Mouse (Mus musculus): ENCODE data around the gene Ccsap. TPM values are rescaled to one million over a fixed set of nuclear protein-coding genes. Genes with fewer than 3 reads are reported as not detected.
A peak's percentile ranks its signal among the peaks of the same experiment; 100 is the strongest.
"Not testable (repeated sequence)": the region's sequence is repeated elsewhere in the genome, so short reads cannot be mapped to it uniquely, and the experiment has no call there.

Gene Ccsap
- total RNA-seq, 2 experiments from 2014 or later = 4.8 to 5.3 TPM

DNA sequence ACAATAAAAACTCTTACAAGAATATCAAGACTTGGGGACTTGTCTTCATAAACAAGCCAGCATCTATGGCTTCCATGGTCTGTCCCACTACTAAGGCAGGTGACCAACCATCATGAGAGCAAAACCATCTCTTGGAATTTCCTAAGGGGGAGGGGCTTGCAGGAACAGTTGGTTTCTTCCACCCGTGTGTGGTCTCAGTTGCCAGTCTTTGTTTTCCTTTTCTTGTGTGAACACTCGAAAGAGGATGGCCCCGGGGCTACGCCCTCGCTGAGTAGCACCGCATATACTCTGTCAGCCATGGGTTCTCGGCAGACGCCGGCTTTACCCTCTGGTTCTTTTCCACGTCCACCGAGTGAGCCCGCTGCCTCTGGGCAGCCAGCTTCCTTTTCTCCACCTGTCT, 17.9 kb downstream of the Ccsap start:
- no peak for ATAC-seq (replicated peaks; ENCODE audit: poor library complexity, severe bottlenecking)

DNA sequence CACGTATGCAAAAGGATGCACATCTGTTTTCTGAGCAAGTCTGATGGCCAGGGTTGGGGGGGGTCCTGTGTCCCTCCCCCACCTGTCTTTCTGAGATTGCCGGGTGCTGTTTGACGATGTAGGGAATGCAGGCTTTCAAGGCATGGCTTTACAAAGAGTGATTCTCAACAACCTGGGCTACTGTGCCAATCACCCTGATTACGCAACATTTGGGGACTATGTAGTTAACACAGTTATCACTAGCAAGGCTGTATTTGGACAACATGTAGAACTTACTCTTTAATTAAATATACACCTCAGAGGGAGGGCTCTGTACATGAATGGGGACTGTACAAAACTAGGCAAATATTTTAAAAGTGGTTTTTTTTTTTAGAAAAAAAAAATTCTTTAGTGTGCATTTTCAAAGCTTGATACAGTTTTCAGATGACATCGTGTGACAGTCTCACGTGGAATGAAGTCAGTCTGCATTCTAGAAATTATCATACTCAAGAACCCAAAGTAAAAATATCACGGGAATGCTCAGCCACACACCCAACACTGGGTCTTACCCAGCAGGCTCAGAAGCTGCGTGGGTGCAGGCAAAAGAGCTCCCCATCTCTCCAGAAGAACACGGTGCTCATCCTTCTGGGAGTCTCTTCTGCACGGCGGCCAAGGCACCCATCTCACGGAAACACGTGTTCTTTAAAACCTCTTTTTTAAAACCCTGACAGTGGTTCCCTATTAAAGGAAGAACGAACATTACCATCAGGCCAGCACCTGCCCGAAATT, 19.2 kb downstream of the Ccsap start:
- no peak for ATAC-seq (replicated peaks; ENCODE audit: poor library complexity, severe bottlenecking)

DNA sequence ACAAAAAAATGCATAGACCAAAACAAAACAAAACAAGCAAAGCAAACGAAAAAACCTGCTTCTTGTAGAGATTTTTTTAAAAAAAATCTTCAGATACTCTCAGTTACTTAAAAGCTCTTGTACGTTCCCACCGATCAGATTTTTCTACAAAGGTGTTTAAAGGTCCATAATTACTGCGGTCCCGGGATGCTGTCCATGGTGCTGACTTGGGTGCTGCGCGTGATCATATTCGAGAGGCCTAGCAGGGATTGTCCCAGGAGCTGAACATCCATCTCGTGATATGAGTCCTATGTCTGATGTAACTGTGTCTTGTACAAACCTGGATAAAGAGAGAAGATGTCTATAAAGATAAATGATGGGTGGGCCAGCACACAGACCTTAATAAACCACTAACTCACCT, 21.5 kb downstream of the Ccsap start:
- no peak for ATAC-seq (replicated peaks; ENCODE audit: poor library complexity, severe bottlenecking)

DNA sequence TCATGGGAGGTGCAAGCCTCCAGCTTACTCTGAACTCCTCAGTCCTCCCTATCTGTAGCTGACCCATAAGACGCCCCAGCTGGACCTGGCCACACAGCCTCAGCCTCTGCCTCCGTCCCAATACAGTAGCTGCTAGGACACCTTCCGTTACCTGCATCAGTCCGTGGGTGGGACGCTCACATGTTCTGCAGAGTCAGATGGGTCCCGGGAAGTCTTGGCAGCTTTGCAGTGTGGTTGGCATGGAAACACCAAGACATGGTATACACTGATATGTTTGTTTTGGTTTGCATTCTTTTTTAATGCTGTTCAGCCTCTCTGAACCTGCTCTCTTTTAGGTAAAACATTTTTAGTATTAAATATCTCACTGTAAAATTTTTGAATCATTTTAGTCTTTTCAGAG, 23.7 kb downstream of the Ccsap start:
- no peak for ATAC-seq (replicated peaks; ENCODE audit: poor library complexity, severe bottlenecking)

DNA sequence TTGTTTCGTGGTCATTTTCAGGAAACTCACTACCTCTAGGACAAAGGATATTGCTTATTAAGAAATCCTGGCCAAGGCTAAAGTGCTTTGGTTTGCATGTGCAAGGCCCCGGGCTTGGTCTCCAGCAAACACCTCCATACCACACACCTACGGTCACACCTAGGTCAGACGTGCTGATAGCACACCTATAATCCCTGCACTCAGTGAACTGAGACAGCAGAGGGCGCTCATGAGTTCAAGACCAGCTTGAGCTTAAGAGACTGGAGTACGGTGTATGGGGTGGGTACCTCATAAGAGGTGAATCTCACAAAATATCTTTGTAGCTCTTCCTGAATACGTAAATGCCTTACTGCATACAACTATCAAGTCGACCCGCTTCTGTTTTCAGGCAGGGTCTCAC, 24.6 kb downstream of the Ccsap start:
- ATAC-seq (replicated peaks; ENCODE audit: poor library complexity, severe bottlenecking) = peak; percentile 62

DNA sequence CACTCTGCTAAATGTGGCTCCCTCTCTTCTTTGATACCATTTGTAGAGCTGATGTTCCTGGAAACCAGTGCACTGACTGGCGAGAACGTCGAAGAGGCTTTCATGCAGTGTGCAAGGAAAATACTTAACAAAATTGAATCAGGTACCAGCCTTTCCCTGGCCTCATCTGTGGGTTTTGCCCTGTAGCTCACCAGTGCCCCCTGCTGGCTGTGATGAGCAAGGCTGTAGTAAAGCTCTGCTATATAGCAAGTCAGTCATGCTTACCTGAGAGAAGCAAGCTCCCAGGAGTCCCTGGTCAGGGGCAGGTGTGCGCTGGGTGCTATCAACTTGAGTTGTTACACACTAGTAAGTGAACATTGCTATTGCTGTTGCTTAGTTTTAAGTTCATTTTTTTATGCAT, 27.3 kb downstream of the Ccsap start:
- peak; percentile 48; the same call in 1 of the 2 replicates for ATAC-seq (replicated peaks; ENCODE audit: poor library complexity, severe bottlenecking)

DNA sequence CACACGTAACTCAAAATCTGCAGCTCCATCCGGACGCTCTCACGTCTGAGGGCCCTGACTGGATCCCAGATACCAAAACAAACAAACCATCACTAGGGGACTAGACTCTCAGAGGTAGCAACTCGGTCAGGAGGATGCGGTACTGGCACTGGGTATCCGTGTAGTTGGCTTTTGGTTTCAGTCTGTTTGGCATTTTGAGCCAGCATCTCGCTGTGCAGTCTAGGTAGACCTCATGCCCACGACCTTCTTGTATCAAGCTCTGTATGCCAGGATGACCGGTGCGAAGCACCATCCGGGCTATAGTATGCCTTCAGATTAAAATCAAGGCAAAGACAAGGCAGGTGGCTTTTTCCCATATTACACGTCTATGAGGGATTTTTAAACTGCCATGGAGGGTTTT, 32.5 kb downstream of the Ccsap start:
- no peak for ATAC-seq (replicated peaks; ENCODE audit: poor library complexity, severe bottlenecking)

DNA sequence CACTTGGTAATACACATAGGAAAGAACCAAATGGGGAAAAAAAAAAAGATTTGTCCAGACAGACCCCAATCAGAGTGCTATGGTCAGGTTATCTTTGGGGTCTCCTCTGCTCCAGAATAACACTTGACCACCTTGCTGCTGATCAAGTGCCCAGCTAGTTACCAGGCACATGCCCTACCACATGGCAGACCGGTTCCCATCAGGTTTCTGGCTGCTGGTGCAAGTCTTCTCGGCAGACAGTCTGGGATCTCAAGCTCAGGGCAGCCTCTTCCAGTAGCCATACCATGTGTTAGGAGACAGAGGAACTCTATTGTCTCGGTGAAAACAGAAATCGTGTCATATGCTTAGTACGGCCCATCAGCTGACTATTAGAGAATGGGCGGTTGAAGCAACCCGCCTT, 33.3 kb downstream of the Ccsap start:
- no peak for ATAC-seq (replicated peaks; ENCODE audit: poor library complexity, severe bottlenecking)

DNA sequence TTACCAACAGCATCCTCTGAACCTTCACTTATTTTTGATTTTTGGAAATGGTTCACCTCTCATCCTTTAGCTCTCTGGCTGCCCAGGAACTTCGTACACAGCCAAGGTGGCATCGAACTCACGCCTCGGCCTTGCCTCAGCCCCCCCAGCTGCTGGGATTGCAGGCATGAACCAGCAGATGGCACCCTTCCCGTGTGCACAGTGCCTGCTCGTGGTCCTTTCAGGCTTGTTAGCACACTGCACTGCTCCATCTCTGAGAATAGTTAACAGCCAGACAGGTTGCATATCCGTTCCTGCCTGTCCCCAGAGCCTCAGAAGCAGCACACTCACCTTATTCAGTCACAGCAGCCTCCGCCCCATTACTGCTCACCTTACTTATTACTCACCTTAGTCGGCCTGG, 34.0 kb downstream of the Ccsap start:
- 0 out of 2 replicates have a peak, but pooled peaks have one; percentile 30 for ATAC-seq (replicated peaks; ENCODE audit: poor library complexity, severe bottlenecking)

DNA sequence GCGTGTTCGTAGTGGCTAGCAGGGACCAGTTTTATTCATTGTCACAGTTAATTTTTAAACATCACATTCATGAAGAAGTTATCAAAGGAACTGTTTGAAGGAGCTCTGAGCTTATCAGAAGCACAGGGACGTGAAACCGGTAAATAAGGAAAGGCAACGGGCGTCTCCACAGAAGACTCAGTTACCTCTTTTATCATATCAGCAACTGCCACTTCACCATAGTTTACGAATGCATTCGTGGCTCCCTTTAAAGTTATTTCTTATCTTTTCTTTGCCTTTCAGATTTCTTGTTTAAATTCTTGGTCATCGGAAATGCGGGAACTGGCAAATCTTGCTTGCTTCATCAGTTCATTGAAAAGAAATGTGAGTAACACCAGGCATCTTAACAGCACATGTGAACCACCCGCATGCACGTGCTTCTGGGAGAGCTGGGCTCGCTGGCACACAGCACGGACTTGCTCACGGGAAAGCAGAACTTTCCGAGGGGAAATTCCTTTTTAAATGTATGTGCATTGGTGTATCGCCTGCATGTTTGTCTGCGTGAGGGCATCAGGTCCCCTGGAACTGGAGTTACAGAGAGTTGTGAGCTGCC, 36.4 kb downstream of the Ccsap start:
- no peak for ATAC-seq (replicated peaks; ENCODE audit: poor library complexity, severe bottlenecking)

DNA sequence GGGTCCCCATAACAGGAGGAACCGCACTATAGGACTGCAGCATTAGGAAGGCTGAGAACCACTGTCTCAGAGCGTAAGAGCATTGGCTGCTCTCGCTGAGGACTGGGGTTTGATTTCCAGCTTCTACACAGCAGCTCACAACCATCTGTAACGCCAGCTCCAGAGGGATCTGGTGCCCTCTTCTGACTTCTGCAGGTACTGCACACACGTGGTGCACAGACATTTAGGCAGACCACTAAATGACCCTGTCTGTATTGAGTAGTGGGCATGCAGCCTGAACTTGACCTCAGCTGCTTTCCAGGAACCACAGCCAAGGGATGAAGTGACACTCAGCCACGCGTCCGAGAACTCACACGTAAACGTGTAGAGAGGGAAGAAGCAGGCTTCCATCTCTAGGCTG, 36.9 kb downstream of the Ccsap start:
- no peak for ATAC-seq (replicated peaks; ENCODE audit: poor library complexity, severe bottlenecking)

DNA sequence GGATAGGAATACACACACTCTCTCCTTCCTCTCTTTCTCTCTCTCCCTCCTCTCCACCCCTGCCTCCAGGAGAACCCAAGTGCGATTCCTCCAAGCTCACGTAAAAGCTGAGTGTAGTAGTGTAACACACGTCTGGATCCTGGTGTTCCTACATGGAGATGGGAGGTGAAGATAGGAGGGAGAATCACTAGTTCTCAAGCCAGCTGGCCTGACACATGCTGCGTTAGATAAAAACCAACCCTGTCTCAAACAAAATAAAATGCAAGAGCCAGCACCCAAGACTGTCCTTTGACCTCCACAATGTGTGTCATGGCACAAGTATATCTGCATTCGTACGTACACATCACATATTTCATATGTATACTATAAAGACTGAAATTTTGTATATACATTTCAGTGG, 39.2 kb downstream of the Ccsap start:
- no peak for ATAC-seq (replicated peaks; ENCODE audit: poor library complexity, severe bottlenecking)

DNA sequence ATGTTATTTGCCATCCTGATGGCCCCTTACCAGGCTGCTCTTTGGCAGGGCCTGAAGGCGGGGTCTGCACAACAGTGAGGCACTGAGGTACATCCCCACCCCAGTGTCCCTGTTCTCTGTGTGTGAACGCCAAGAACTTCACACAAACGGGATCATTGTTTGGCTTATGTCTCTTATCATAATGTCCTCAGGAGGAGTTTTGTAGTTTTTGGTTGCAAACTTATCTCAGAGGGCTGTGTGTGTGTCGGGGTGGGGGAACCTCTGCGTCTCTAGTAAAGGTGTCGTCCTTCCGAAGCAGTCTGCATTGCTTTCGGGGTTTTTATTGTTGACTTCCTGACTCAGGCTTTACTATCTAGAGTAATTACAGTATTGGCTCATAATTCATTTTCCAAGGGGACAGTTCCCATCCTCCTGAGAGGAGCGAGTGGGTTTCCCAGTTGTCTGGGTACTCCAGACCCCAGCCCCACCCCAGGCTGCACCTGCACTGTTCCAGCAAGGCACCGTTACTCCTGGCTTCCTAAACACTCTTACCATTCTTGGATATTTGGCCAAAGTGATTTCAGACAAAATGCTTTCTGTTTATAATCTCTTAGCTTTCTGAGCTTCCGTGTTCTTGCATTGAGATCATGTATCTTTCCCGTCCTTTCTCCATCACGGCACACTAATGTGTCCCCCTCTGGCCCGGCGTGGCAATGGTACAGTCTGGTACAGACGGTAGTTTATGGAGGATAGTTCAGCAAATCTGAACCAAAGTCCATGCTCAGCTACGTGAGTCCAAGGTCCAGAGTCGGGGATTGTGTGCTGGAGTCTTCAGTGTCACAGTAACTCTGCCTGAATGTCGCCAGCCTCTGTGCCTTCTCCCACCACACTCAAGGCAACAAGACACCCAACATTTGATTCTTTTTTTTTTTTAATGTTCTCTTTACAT, 40.1 kb downstream of the Ccsap start:
- ATAC-seq (replicated peaks; ENCODE audit: poor library complexity, severe bottlenecking) = no peak

DNA sequence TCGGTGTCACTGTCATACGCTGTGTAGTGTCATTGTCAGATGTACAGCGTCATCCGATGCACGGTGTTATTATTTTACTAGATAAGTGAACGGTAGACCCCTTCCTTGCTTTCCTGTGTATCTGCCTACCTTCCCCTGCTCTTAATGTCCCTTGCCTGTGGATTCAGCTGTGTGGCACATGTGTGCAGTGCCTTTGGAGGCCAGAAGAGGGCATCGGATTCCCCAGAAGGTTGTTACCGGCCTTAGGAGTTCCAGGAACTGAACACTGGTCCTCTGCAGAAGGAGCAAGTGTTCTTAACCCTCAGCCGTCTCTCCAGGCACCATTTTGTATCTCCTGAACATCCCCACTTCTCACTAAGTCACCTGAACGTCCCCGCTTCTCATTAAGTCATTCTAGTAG, 42.3 kb downstream of the Ccsap start:
- no peak for ATAC-seq (replicated peaks; ENCODE audit: poor library complexity, severe bottlenecking)

DNA sequence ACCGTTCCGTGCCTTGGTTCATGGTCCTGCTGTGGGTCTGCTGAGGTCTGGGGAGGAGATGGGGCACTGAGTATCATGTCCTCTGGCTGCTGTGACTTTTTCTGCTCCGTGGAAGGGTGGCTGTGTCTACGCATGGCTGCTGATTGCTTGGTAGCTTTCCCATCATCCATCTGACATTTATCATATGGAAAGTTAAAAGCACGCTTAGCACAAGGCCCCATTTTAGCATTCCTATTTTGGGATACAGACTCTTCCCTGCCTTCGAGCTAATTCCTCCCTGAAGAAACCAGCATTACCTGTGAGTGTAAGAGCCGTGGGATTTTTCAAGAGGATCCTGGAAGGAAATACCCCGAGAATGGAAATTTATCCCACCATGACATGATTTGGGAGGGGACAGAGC, 43.1 kb downstream of the Ccsap start:
- no peak for ATAC-seq (replicated peaks; ENCODE audit: poor library complexity, severe bottlenecking)

DNA sequence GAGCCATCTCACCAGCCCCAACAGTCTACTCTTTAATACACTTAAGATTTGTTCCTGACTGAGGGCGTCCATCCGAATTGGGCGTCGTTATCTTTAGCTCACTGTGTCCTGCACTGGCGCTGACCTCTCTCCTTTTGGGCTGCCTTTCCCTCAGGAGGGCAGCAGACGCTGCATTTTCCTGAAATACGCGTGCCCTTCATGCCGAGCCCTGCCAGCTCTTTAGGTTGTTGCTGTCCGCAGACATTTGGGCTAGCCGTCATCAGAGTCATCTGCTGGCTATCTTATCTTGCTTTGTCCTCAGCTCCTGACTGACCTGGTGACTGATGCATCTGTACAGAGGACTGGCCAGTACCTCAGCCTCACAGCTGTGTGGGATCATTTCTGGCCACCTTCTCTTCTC, 44.7 kb downstream of the Ccsap start:
- no peak for ATAC-seq (replicated peaks; ENCODE audit: poor library complexity, severe bottlenecking)

DNA sequence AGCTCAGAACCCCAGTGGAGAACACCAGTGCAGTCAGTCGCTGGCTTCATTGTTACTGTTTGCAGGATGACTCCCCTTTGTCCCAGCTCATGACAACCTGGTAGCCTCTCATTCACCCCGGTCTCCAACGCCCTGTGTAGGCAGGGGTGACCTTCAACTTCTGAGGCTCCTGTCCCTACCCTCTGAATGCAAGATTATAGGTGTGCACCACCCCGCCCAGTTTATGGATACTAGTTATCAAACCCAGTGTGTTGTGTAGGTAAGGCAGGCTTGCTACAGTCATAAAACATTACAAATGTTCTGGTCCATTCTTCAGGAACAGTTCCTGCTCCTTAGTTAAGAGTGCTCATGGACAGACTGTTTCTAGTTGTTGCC, 46.1 kb downstream of the Ccsap start:
- no peak for ATAC-seq (replicated peaks; ENCODE audit: poor library complexity, severe bottlenecking)

DNA sequence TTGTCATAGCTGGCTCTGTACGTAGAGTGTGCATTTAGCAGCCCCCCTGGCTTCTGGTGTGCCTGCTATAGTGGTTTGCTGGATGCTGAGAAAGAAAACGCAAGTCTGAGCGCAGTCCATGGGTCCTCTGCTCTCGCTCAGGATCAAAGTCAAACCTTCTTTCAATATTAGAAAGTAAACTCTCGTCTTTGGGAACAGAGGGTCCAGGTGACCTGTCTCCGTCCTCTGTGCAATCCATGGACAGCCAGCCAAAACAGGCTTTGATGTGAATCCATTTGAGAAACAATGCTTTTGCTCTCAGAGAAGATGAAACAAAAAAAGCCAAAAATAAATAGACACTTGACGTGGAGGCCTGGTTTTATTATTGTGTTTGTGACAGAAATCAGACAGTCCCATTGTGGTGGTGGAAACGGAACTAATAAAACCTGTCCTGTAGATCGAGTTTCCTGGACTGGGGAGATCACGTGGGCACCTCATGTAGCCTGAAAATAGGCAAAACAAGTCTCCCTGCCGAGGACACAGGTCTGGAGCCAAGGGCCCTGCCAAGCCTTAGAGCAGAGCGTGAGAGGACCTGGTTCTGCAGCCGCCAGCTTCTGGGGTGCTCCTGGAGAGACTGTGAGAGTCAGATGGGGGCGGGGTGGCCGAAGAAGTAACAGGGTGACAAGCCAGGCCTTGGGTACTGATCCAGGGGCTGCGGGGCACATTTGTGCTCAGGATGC, 46.7 kb downstream of the Ccsap start:
- no peak for ATAC-seq (replicated peaks; ENCODE audit: poor library complexity, severe bottlenecking)

DNA sequence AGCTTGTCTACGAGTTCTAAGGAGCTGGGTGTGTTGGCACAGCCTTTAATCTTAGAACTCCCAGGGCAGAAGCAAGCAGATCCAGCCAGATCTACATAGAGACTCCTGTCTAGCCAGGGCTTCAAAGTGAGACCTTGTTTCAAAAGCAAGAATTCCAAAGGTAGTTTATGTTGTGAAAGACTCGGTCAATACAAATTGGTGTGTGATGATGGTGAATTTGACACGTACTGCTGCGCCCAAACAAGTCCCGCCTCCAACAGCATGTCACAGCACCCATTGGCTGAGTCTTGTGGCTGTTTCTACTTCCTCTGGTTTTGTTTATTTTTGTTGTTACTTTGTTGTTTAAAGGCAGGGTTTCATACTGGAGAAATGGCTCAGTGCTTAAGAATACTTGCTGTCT, 47.8 kb downstream of the Ccsap start:
- ATAC-seq (replicated peaks; ENCODE audit: poor library complexity, severe bottlenecking) = no peak

DNA sequence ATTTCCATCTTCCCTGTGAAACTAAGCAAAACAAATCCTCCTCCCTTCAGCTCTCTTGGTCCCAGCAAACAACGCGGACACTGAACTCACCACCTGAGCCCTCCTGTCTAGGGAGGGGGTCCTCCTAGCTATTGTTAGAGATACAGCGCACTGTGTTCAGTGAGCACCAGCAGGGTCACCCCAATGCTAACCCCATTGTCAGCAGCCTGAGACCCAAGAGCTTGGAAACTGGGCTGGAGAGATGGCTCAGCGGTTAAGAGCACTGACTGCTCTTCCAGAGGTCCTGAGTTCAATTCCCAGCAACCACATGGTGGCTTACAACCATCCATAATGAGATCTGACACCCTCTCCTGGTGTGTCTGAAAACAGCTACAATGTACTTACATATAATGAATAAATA, 50.7 kb downstream of the Ccsap start:
- not testable (repeated sequence) for ATAC-seq (replicated peaks; ENCODE audit: poor library complexity, severe bottlenecking)

DNA sequence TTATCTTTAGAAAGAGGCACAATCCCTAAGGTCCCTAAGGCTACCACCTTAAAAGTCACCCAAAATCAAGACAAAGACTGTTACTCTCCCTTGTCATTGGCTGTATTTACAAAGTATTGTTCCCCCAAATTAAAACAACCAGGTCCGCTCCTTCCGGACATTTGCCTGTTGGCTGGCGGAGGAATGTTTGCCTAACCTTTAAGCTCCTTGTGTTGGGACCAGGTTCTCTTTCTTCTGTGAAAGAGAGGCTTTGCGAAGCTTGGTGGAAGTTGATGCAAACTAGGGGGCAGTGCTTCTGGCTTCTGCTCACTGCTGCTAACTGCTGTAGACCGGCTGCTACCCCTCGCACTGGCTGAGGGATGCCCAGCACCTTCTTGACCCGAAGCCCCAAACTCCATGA, 51.3 kb downstream of the Ccsap start:
- no peak for ATAC-seq (replicated peaks; ENCODE audit: poor library complexity, severe bottlenecking)
